Mouse (Mus musculus): Measurements from ENCODE around the gene Gm5901. TPM values are rescaled to one million over a fixed set of nuclear protein-coding genes. Genes with fewer than 3 reads are reported as not detected.
"Not testable (repeated sequence)": the region's sequence is repeated elsewhere in the genome, so short reads cannot be mapped to it uniquely, and the experiment has no call there.

The Gm5901 gene
- not detected in 2 replicates for polyA plus RNA-seq (2011; ENCODE audit: insufficient read length, low read depth, missing spikeins)

DNA sequence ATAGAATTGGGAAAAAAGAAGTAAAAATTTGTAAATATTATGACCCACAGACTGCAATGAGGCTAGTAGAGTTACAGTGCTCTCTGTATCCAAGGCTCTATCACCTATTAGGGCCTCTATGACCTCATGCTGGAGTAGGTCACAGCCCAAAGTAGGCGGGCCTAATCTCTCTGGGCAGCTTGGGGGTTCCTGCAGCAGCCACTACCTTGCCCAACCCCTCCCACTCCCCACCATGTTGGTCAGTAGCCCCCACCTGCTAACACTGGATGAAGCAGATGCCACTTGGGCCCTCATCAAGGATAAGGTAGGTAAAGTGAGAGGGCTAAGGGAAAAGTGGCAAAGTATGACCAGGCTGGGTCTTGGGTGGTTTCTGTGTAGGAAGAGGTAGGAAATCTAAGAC is at the start of gene Gm5901:
Gene Gm5901, plus strand, starts transcription at position 173 of the 400 bp plus-strand sequence.
- no peaks in the 10 kb centered on the region for H3K4me1 ChIP-seq (ENCODE audit: control insufficient read depth, insufficient read depth, low read length)
- TF ChIP-seq POLR2A (IDR thresholded peaks at IDR 0.05; ENCODE audit: low read depth, low read length) (no peak), CTCF (IDR thresholded peaks at IDR 0.05; ENCODE audit: borderline replicate concordance, insufficient read depth, low read length) (no peak)
- H3K4me3 ChIP-seq (ENCODE audit: insufficient read depth, low read length), result no peak within 1 kb of the TSS
- H3K27ac ChIP-seq (ENCODE audit: insufficient read depth, low read length), result no peak within 1 kb of the TSS

DNA sequence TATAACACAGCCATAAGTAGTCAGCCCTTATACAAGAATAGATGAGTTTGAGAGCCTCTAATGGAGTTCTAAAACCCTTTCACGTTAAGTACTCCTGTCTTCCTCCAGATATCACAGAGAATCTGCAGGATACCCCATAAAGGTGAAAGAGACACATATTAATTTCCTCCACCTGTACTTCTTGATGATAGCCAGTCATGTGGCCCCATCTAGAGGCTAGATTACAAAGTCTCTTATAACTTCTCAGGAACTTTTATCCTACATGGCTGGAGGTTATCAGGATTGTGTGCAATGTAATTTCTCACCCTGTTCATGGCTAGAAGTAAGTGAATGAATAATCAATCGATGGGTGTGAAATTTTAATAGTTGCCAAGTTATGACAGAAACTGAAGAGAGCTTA is 49.5 kb upstream of the Gm5901 start:
- no peaks in the 10 kb centered on the region for H3K4me1 ChIP-seq (ENCODE audit: control insufficient read depth, insufficient read depth, low read length)
- H3K4me3 ChIP-seq (ENCODE audit: insufficient read depth, low read length), result no peak overlapping the region
- no peak overlapping the region for H3K27ac ChIP-seq (ENCODE audit: insufficient read depth, low read length)
- no peak for TF ChIP-seq POLR2A (IDR thresholded peaks at IDR 0.05; ENCODE audit: low read depth, low read length)
- TF ChIP-seq CTCF (IDR thresholded peaks at IDR 0.05; ENCODE audit: borderline replicate concordance, insufficient read depth, low read length), result no peak

DNA sequence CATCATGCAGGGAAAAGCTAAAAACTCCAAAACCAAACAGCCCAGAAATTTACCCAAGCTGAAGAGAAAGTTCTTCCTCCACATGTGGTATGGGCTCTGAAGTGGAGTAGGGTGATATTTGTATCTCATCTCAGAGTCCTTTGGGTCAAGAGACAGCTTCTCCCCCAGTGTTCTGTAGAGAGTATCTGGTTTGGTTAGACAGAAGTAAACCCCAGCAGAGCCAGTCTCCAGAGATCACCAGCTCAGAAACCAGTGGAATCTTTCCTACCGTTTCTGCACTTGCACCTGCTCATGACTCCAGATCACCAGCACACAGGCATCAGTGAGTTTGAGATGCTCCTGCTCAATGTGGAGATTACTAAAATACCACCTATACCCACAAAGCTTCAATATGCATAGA is 40.8 kb upstream of the Gm5901 start, which contains the start of gene Olfr690:
Gene Olfr690, minus strand, starts transcription at position 101 of the 400 bp plus-strand sequence.
- Histone ChIP-seq H3K4me1 (ENCODE audit: control insufficient read depth, insufficient read depth, low read length) (no peaks in the 10 kb centered on the region), H3K27ac (ENCODE audit: insufficient read depth, low read length) (no peak within 1 kb of the TSS), H3K4me3 (ENCODE audit: insufficient read depth, low read length) (no peak within 1 kb of the TSS)
- TF ChIP-seq CTCF (IDR thresholded peaks at IDR 0.05; ENCODE audit: borderline replicate concordance, insufficient read depth, low read length) (no peak), POLR2A (IDR thresholded peaks at IDR 0.05; ENCODE audit: low read depth, low read length) (no peak)

- no peak for TF ChIP-seq POLR2A (IDR thresholded peaks at IDR 0.05; ENCODE audit: low read depth, low read length)
- no peak for TF ChIP-seq CTCF (IDR thresholded peaks at IDR 0.05; ENCODE audit: borderline replicate concordance, insufficient read depth, low read length)
- H3K4me1 ChIP-seq (ENCODE audit: control insufficient read depth, insufficient read depth, low read length), result no peaks in the 10 kb centered on the region
- no peak within 1 kb of the TSS for H3K27ac ChIP-seq (ENCODE audit: insufficient read depth, low read length)
- H3K4me3 ChIP-seq (ENCODE audit: insufficient read depth, low read length), result no peak within 1 kb of the TSS
These were observed 32.7 kb upstream of the Gm5901 start, which contains the start of gene Olfr691 for GRCm38 (mm10) chr7:105342170-105342569. Gene Olfr691, minus strand, starts transcription at chr7:105342270.

DNA sequence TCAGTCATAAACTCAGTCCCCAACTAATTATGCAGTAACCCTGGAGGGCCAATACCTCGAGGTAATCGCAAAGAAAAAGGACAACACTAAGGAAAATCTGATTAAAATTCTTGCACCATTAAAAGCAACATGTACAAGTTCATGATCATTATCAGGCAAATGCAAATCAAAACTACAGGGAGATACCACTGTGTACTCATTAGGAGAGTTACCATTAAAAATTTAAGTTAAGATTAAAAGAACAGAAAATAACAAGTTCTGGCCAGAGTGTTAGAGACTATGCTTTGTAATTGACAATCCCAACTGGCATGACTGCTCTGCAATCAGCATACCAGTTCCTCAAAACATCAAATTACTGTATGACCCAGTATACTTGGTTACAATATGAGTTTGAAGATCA is 32.1 kb upstream of the Gm5901 start:
- Histone ChIP-seq H3K27ac (ENCODE audit: insufficient read depth, low read length) (no peak overlapping the region), H3K4me1 (ENCODE audit: control insufficient read depth, insufficient read depth, low read length) (no peaks in the 10 kb centered on the region), H3K4me3 (ENCODE audit: insufficient read depth, low read length) (no peak overlapping the region)
- TF ChIP-seq POLR2A (IDR thresholded peaks at IDR 0.05; ENCODE audit: low read depth, low read length), result no peak
- TF ChIP-seq CTCF (IDR thresholded peaks at IDR 0.05; ENCODE audit: borderline replicate concordance, insufficient read depth, low read length), result no peak

DNA sequence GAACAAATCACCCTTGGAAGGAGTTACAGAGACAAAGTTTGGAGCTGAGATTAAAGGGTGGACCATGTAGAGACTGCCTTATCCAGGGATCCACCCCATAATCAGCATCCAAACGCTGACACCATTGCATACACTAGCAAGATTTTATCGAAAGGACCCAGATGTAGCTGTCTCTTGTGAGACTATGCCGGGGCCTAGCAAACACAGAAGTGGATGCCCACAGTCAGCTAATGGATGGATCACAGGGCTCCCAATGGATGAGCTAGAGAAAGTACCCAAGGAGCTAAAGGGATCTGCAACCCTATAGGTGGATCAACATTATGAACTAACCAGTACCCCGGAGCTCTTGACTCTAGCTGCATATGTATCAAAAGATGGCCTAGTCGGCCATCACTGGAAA is 18.8 kb upstream of the Gm5901 start:
- not testable (repeated sequence) for H3K27ac ChIP-seq (ENCODE audit: insufficient read depth, low read length); H3K4me3 ChIP-seq (ENCODE audit: insufficient read depth, low read length); H3K4me1 ChIP-seq (ENCODE audit: control insufficient read depth, insufficient read depth, low read length)

- H3K4me3 ChIP-seq (ENCODE audit: insufficient read depth, low read length); H3K27ac ChIP-seq (ENCODE audit: insufficient read depth, low read length); H3K4me1 ChIP-seq (ENCODE audit: control insufficient read depth, insufficient read depth, low read length): not testable (repeated sequence)
These were observed 18.4 kb upstream of the Gm5901 start for GRCm38 (mm10) chr7:105356487-105356886.

- no peak for TF ChIP-seq POLR2A (IDR thresholded peaks at IDR 0.05; ENCODE audit: low read depth, low read length)
- TF ChIP-seq CTCF (IDR thresholded peaks at IDR 0.05; ENCODE audit: borderline replicate concordance, insufficient read depth, low read length), result no peak
- Histone ChIP-seq H3K4me3 (ENCODE audit: insufficient read depth, low read length) (no peak overlapping the region), H3K4me1 (ENCODE audit: control insufficient read depth, insufficient read depth, low read length) (no peaks in the 10 kb centered on the region), H3K27ac (ENCODE audit: insufficient read depth, low read length) (no peak overlapping the region)
These were observed 13.1 kb upstream of the Gm5901 start for GRCm38 (mm10) chr7:105361713-105362112.

DNA sequence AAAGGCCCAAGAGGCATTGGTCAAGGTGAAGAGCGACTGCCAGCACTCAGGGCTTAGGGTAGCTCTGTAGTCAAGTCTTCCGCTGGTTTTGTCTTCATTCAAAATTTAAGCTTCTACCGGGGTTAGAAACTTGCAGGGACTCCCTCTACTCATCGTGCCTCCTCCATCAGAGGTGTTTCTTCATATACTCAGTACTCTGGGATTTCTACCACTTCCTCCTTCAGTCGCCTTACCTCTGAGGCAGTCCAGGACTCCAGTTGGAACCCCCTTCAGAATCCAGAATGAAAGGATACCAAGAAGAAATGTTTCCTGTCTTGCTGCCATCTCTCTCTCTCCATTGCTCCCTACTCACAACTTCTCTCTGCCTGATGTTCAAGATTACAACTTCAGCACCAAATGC is 7.6 kb upstream of the Gm5901 start:
- no peak overlapping the region for H3K27ac ChIP-seq (ENCODE audit: insufficient read depth, low read length)
- TF ChIP-seq CTCF (IDR thresholded peaks at IDR 0.05; ENCODE audit: borderline replicate concordance, insufficient read depth, low read length) (no peak), POLR2A (IDR thresholded peaks at IDR 0.05; ENCODE audit: low read depth, low read length) (no peak)
- H3K4me1 ChIP-seq (ENCODE audit: control insufficient read depth, insufficient read depth, low read length), result no peaks in the 10 kb centered on the region
- H3K4me3 ChIP-seq (ENCODE audit: insufficient read depth, low read length), result no peak overlapping the region

DNA sequence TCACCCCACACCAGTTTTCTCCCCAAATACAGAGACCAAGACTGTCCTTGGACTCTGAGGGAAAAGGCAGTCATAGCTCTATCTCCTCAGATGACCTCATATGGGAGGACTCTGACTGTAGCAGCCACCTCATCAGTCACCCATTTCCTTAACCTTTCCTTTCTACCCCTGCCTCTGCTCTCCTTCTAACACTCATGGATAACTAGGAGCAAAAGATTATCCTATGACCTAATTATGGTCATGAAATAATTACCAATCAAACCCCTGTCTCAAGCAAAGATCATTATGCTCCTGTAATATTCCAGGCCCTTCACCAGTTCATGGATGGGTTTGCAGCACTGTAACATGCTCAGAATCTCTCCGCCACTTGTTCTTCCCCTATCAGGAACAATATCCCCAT is 6.9 kb upstream of the Gm5901 start, which contains the start of gene Olfr692:
Gene Olfr692, plus strand, starts transcription at position 301 of the 400 bp plus-strand sequence.
- Histone ChIP-seq H3K4me3 (ENCODE audit: insufficient read depth, low read length) (no peak within 1 kb of the TSS), H3K4me1 (ENCODE audit: control insufficient read depth, insufficient read depth, low read length) (no peaks in the 10 kb centered on the region), H3K27ac (ENCODE audit: insufficient read depth, low read length) (no peak within 1 kb of the TSS)
- TF ChIP-seq POLR2A (IDR thresholded peaks at IDR 0.05; ENCODE audit: low read depth, low read length), result no peak

GRCm38 (mm10) chr7:105368521-105368920 is 6.3 kb upstream of the Gm5901 start:
- no peak overlapping the region for H3K4me3 ChIP-seq (ENCODE audit: insufficient read depth, low read length)
- H3K4me1 ChIP-seq (ENCODE audit: control insufficient read depth, insufficient read depth, low read length), result no peaks in the 10 kb centered on the region
- no peak for TF ChIP-seq CTCF (IDR thresholded peaks at IDR 0.05; ENCODE audit: borderline replicate concordance, insufficient read depth, low read length)
- TF ChIP-seq POLR2A (IDR thresholded peaks at IDR 0.05; ENCODE audit: low read depth, low read length), result no peak
- no peak overlapping the region for H3K27ac ChIP-seq (ENCODE audit: insufficient read depth, low read length)

All from embryonic fibroblast, embryonic 13.5 days (primary cell).